Mouse (Mus musculus) midbrain, embryonic 16.5 days (tissue): ENCODE results near the gene Bcr. TPM values are rescaled to one million over a fixed set of nuclear protein-coding genes. Genes with fewer than 3 reads are reported as not detected.

Experiments used
- ATAC-seq: fragments of 200-750 bp; cut with Nextera tagmentation; 2 replicates; pipeline ENCODE4 v1.8.0; 2017; ENCODE audit warnings: moderate TSS enrichment
- H3K27ac ChIP-seq: fragments of 300-500 bp; sonication (generic); 2 replicates; pipeline ENCODE4 v1.5.1; 2014; ENCODE audit warnings: mild to moderate bottlenecking, low read length, mixed read lengths
- H3K27me3 ChIP-seq: fragments of 300-500 bp; sonication (generic); 2 replicates; pipeline ENCODE4 v1.6.1; 2014; ENCODE audit warnings: low read depth, low read length, mixed read lengths; ENCODE audit not compliant: control insufficient read depth, insufficient read depth
- H3K36me3 ChIP-seq: fragments of 300-500 bp; sonication (generic); 2 replicates; pipeline ENCODE4 v1.6.1; 2014; ENCODE audit warnings: mild to moderate bottlenecking, low read length, moderate library complexity, mixed read lengths; ENCODE audit not compliant: control insufficient read depth, insufficient read depth
- H3K4me1 ChIP-seq: fragments of 300-500 bp; sonication (generic); 2 replicates; pipeline ENCODE4 v1.6.1; 2014; ENCODE audit warnings: mild to moderate bottlenecking, low read length, mixed read lengths; ENCODE audit not compliant: control insufficient read depth, insufficient read depth
- H3K4me2 ChIP-seq: fragments of 300-500 bp; sonication (generic); 2 replicates; pipeline ENCODE4 v1.6.1; 2014; ENCODE audit warnings: mild to moderate bottlenecking, low read length, mixed read lengths
- H3K4me3 ChIP-seq: fragments of 300-500 bp; sonication (generic); 2 replicates; pipeline ENCODE4 v1.5.1; 2014; ENCODE audit warnings: low read depth, mild to moderate bottlenecking, low read length, moderate library complexity, mixed read lengths
- H3K9ac ChIP-seq: fragments of 300-500 bp; sonication (generic); 2 replicates; pipeline ENCODE4 v1.6.1; 2014; ENCODE audit warnings: low read depth, low read length, mixed read lengths
- H3K9me3 ChIP-seq: fragments of 300-500 bp; sonication (generic); replicated peaks from 2 replicates; pipeline ENCODE4 v1.6.1; 2014; ENCODE audit warnings: mild to moderate bottlenecking, low read length, mixed read lengths; ENCODE audit not compliant: control insufficient read depth, poor library complexity, severe bottlenecking
- WGBS: fragments of 180-500 bp; shearing (Covaris S2); extraction: QIAGEN DNeasy Blood & Tissue Kit; methylation state at CpG from one replicate; pipeline ENCODE4 v1.1.7; 2014; 5-methylcytosine and 5-hydroxymethylcytosine counted together
- polyA plus RNA-seq: library from polyadenylated mRNA; unstranded; fragments of >200 nt; fragmentation: Nextera tagmentation; extraction: Ambion mirVana; gene quantifications from 2 replicates; pipeline ENCODE4 v1.2.1, GENCODE M21; 2015

The Bcr gene
- polyA plus RNA-seq, 1 experiment from 2014 or later: 12.4 TPM

GRCm38 (mm10) chr10:75061341-75062188, 1.2 kb downstream of the Bcr start:
- Histone ChIP-seq H3K27ac (peak overlapping the region; percentile 93), H3K9me3 (no peaks in the 10 kb centered on the region), H3K4me3 (peak overlapping the region; percentile 85), H3K9ac (peak overlapping the region; percentile 96), H3K36me3 (no peaks in the 10 kb centered on the region), H3K27me3 (no peaks in the 10 kb centered on the region), H3K4me2 (peak overlapping the region; percentile 94), H3K4me1 (peaks cover 54% of the 10 kb centered on the region)
- WGBS: 1% methylated on average over 61 of the region's 71 CpGs
- ATAC-seq: no peak

DNA sequence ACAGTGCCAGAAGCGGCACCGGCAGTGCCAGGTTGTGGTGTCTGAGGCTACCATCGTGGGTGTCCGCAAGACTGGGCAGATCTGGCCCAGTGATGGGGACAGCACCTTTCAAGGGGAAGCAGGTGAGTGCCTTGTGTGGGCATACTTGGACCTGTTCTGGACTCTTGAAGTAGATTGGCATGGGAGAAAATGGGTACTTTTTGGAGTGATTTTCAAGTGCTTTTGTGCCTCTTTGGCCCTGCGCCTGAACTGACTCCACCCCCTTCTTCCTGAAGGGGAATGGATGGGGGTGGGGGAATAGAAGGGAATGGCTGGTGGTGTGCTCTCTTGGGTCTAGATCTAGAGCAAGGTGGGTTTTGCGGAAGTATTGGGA, 1.8 kb downstream of the Bcr start:
- Histone ChIP-seq H3K27me3 (no peaks in the 10 kb centered on the region), H3K4me2 (peak overlapping the region; percentile 94), H3K4me3 (peak overlapping the region; percentile 85), H3K9ac (peak overlapping the region; percentile 96), H3K27ac (no peak overlapping the region), H3K36me3 (no peaks in the 10 kb centered on the region), H3K9me3 (no peaks in the 10 kb centered on the region), H3K4me1 (peaks cover 56% of the 10 kb centered on the region)
- no peak for ATAC-seq
- WGBS: 10% methylated on average over 6 of the region's 6 CpGs

DNA sequence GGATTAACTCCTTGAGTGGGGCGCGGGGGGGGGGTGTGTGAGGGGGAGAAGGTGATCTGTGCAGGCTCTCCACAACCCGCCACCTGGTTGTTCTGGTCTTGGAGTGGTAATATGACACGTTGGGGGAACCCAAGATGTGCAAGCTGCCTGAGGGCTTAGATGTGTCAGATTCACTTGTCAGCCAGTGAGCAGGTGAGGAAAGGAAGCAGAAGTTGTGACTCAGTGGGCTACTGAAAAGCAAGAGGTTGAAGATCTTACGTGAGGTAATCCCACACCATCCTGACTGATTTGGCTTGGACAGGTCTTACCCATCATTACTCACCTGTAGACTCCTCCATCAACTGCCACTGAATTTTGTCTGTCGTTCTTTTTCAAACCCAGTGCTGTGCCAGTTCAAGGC, 2.2 kb downstream of the Bcr start:
- H3K9me3 ChIP-seq: no peaks in the 10 kb centered on the region
- WGBS: 35% methylated on average over 6 of the region's 6 CpGs
- H3K4me3 ChIP-seq: peak overlapping the region; percentile 85
- peak overlapping the region; percentile 94 for H3K4me2 ChIP-seq
- H3K4me1 ChIP-seq: peaks cover 60% of the 10 kb centered on the region
- no peak overlapping the region for H3K27ac ChIP-seq
- H3K27me3 ChIP-seq: no peaks in the 10 kb centered on the region
- no peak for ATAC-seq
- peak overlapping the region; percentile 96 for H3K9ac ChIP-seq
- H3K36me3 ChIP-seq: no peaks in the 10 kb centered on the region

- peak overlapping the region; percentile 85 for H3K4me3 ChIP-seq
- H3K27ac ChIP-seq: peak overlapping the region; percentile 10; the same call in 1 of the 2 replicates
- no peaks in the 10 kb centered on the region for H3K9me3 ChIP-seq
- H3K4me1 ChIP-seq: peaks cover 65% of the 10 kb centered on the region
- peak overlapping the region; percentile 49 for H3K9ac ChIP-seq
- H3K27me3 ChIP-seq: no peaks in the 10 kb centered on the region
- no peaks in the 10 kb centered on the region for H3K36me3 ChIP-seq
- H3K4me2 ChIP-seq: peak overlapping the region; percentile 94
- ATAC-seq: no peak
- 48% methylated on average over 12 of the region's 12 CpGs for WGBS
Measured at GRCm38 (mm10) chr10:75063301-75063965, 3.0 kb downstream of the Bcr start.

GRCm38 (mm10) chr10:75065691-75066090, 5.3 kb downstream of the Bcr start:
- H3K4me2 ChIP-seq: peak overlapping the region; percentile 7; the same call in 1 of the 2 replicates
- no peaks in the 10 kb centered on the region for H3K9me3 ChIP-seq
- no peak overlapping the region for H3K4me3 ChIP-seq
- H3K4me1 ChIP-seq: peaks cover 70% of the 10 kb centered on the region
- no peaks in the 10 kb centered on the region for H3K27me3 ChIP-seq
- H3K9ac ChIP-seq: no peak overlapping the region
- ATAC-seq: no peak; the same call in 1 of the 2 replicates
- H3K27ac ChIP-seq: no peak overlapping the region
- WGBS: 80% methylated on average over 6 of the region's 6 CpGs
- H3K36me3 ChIP-seq: no peaks in the 10 kb centered on the region

DNA sequence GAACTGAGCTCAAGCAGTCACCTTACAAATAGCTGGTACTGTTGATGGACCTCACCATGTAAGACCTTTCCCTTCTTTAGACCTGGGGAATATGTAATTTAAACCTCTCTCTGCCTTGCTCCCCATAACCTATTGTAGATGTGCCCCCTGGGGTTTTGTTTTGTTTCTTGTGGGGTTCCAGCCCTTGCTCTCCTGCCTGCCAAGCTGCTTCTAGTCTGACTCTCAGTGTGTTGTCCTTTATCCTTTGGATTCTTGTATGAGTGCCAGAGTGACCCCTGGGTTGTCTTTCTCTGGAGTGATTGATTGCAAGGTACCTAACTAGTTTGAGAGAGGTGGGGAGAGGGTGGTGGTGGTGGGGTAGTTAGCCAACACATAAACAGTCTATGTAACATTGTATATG, 7.1 kb downstream of the Bcr start:
- Histone ChIP-seq H3K9ac (no peak overlapping the region), H3K4me1 (peaks cover 74% of the 10 kb centered on the region), H3K27ac (no peak overlapping the region)

GRCm38 (mm10) chr10:75068086-75068485, 7.7 kb downstream of the Bcr start:
- Histone ChIP-seq H3K36me3 (no peaks in the 10 kb centered on the region), H3K27me3 (no peaks in the 10 kb centered on the region), H3K9ac (no peak overlapping the region), H3K4me3 (no peak overlapping the region), H3K4me1 (peaks cover 68% of the 10 kb centered on the region), H3K4me2 (no peak overlapping the region), H3K9me3 (no peaks in the 10 kb centered on the region), H3K27ac (no peak overlapping the region)
- ATAC-seq: no peak
- 60% methylated on average over 2 of the region's 2 CpGs for WGBS

More for the DNA sequence above, 7.1 kb downstream of the Bcr start:
- Histone ChIP-seq H3K4me3 (no peak overlapping the region), H3K4me2 (no peak overlapping the region), H3K27me3 (no peaks in the 10 kb centered on the region), H3K36me3 (no peaks in the 10 kb centered on the region), H3K9me3 (no peaks in the 10 kb centered on the region)
- no peak for ATAC-seq

GRCm38 (mm10) chr10:75068624-75069328, 8.4 kb downstream of the Bcr start:
- no peak overlapping the region for H3K27ac ChIP-seq
- no peak overlapping the region for H3K9ac ChIP-seq
- no peaks in the 10 kb centered on the region for H3K36me3 ChIP-seq
- H3K4me3 ChIP-seq: no peak overlapping the region
- no peaks in the 10 kb centered on the region for H3K9me3 ChIP-seq
- H3K27me3 ChIP-seq: no peaks in the 10 kb centered on the region
- peaks cover 61% of the 10 kb centered on the region for H3K4me1 ChIP-seq
- no peak for ATAC-seq
- H3K4me2 ChIP-seq: no peak overlapping the region
- WGBS: 64% methylated on average over 12 of the region's 12 CpGs
